Mouse (Mus musculus): ENCODE measurements around the gene Morn1.

Morn1 gene

DNA sequence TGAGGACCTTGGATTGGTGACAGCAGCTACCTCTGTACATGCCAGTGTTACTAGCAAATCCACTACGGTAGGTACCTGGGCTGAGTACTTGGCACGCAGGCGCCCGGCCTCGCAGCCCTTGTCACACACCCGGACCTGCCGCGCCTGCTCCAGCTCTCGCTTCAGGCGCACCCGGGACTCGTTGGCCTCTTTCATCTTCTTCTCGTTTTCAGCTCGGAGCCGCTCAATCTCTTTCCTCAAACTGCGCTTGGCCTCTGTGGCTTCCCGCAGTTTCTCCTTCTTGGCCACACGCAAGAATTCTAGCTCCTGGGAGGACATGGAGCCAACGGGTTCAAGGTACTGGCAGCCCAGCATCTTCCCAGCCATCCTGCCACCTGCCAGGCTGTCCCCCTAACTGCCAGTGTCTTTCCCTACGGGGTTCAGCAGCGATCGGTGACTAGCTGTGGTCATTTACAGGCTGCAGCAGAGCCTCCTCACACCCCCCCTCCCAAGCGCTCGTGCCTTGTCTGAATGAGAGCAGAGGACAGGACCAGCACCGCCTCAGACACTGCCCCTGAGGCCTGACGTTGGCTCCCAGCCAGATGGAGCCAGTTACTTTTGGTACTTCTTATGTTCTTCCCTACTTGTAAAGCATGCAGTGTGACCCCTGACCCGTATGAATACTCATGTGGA lies 71.6 kb downstream of the Morn1 start:
- DNase-seq (ENCODE audit: extremely low read depth, low read depth), result no peak

DNA sequence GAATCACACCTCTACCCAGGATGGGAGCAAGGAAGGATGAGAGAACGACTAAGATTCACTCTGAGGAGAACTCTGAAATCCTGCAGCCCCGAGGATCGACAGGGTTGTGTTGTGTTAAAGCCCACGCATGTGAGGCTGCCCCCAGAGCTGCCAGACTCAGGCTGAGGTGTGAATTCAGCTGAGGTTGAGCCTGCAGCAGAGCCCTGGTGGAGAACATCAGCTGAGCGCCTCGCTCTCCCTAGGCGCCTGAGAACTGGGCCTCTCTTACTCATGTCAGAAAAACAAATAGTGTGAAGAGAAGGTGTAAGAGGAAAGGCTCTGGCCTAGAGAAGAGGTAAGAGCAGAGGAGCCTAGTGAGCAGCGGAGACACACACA lies 72.2 kb downstream of the Morn1 start:
- DNase-seq (ENCODE audit: extremely low read depth, low read depth), result no peak

DNA sequence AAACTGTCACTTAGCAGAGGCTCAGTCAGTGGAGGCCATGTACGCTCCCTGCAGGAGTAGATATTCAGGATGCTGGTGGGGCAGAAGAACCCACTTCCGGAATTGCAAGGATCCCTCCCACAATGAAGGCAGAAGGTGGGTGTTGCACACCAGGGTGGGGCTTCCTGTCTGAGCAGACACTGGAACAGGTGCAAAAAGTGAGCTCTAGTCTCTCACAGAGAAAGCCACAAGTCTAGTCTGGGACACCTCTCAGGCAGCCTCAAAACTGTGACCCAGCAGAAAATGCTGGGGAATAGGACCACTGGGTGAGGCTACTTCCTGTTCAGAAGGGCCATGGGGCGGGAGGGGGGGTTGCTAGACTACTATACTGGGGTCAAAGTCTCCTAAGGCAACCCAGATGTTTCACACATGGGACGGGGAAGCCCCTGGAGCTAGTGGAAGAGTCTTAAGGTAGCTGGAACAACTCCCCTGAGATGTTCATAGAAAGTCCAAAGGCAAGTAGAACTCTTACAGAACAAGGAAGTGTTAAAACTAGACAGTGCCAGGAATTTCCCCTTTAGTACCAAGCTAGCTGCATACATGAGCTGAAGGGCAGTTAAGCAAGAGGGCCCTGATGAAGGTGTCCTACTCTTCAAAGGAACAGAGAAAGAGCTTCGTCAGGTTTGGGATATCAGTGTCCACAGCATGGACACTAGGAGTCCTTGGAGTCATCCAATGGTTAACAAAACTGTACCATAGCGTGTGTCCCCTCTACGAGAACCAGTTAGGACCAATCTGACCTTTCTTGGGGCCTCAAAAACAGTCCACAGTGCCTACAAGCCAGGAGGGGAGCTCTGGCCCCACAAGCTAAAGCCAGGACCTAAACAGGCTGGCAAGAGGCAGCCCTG lies 76.3 kb downstream of the Morn1 start:
- peak; percentile 60 for DNase-seq (ENCODE audit: extremely low read depth, low read depth)

DNA sequence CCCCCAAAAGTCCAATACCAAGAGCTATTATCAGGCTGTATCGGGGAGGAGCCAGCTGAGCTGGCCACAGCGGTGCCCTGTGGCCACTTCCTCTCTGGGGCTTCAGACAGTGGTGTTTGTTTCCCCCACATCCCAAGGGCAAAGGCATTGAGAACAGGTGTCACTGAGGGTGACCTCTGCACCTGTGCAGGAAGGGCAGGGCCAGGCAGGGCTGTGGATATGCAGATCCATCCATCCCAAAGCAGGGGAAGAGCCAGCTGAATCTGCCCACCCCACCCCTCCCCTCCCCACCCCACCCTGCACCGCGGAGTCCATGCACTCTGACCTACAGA lies 76.9 kb downstream of the Morn1 start:
- no peak for DNase-seq (ENCODE audit: extremely low read depth, low read depth)

DNA sequence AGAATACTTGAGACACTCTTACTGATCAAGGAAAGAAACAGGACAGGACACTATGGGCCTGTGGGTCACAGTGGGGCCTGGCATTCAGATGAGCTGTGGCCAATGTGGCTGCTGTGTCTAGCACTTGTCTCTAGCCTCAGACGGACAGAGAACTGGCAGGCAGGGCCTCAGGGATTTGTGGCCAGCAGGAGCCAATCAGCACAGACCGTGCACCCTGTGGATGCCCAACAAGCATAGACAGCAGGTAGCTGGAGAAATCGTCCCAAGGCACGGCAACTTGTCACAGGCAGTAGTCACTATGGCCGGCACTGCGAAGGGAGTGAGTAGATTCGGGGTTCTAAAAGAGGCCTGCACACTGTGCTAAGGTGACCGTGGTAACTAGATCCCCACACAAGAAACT lies 77.3 kb downstream of the Morn1 start:
- no peak for DNase-seq (ENCODE audit: extremely low read depth, low read depth)

DNA sequence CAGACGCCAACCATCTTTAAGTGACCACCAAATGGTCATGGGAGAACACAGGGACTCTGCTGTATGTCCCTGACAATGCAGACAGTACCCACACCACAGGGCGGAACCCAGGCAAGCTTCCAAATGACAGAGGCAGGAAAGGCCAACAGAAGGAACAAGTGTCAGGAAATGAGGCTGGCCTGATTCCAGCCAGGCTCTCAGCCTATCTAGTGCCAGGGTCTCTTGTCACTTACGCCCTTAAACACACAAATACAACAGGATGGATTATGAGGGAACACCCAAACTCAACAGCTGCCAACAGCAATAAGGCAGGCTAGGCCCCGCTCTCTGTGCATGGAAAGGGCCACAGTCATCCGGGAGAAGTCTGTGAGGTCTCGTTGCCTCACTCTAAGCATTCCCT lies 78.2 kb downstream of the Morn1 start:
- DNase-seq (ENCODE audit: extremely low read depth, low read depth), result peak; percentile 61

DNA sequence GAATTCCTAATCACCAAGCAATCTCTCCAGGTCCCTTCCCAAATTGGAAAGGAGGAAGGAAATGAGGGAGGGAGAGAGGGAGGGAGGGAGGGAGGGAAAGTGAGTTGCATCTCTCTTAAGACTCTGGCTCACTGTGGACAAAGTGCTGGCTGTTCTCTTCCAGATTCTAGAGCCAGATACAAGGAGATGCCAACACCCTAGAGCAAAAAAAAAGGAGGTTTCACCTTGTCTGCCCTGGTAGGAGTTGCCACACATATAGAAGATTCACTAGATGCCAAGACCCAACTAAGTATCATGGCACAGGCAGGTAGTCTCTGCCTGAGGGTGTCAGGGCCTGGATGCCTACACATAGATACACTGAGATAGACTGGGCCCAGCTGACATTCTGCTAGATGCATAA lies 79.5 kb downstream of the Morn1 start:
- DNase-seq (ENCODE audit: extremely low read depth, low read depth), result no peak

DNA sequence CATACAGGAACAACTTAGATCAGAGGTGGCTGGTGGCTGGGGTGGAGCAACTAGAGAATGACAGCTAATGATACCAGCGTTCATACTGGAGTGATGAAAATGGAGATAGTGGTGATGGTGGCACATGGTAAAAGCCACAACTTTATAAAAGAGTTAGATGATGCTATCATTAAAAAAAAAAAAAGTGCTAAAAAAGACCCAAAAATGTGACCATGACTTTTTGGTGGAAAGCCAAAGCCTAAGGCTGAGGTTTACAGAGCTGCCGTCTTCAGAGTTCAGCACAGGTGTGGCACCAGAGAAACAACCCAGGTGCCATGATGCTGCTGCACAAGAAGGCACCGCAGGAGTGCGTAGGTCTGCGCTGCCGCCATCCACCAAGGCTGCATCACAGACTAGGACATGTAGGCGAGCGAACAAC lies 82.5 kb downstream of the Morn1 start:
- DNase-seq (ENCODE audit: extremely low read depth, low read depth), result no peak

DNA sequence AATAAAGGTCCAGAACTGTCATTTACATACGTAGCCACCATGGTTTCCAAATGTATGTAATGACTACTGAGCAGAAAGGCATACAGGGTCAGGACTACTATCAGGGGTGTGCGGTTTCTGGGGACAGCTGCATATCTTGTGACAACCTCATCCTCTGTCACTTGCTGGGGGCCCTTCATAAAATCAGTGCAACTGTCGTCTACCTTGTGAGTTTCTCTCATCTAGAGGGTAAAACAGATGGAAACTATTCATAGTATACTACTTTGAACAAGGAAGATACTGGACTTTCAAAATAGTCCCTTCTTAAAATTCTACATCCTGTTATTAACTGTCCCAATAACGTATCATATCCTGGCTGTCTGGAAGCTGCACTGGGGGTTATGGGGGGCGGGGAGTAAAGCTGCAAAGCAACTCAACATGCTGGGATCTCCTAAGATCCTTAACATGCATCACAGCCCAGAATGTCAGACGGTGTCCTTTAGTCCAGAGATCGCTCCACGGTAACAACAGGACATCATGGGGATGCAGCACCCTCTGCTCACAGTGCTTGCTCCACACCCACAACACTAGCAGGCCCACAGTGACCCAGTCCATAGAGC lies 84.3 kb downstream of the Morn1 start:
- no peak for DNase-seq (ENCODE audit: extremely low read depth, low read depth)

DNA sequence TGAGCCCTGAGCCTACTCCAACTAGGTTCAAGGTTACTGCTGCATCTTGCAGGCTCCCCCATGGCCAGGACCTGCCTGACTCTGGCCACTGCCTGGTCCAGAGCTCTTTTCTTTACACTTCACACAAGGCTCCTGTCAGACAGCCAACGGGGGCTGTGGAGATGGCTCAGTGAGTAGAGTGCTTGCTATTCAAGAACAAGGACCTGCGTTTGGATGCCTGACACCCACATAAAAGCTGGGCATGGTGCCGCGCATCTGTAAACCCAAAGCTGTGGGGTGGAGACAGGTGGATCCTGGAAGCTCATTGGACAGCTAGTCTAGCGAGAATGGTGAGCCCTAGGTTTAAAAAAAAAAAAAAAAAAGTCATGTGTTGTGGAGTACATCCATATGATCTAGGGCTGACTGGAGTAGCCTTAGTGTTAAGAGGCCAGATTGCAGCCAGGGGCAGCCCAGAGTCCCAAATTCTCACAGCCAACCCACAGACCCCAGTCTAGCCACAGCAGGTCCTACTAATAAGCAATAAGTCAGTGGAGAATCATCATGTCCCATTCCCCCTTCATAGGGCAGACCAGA lies 85.7 kb downstream of the Morn1 start:
- no peak for DNase-seq (ENCODE audit: extremely low read depth, low read depth)

DNA sequence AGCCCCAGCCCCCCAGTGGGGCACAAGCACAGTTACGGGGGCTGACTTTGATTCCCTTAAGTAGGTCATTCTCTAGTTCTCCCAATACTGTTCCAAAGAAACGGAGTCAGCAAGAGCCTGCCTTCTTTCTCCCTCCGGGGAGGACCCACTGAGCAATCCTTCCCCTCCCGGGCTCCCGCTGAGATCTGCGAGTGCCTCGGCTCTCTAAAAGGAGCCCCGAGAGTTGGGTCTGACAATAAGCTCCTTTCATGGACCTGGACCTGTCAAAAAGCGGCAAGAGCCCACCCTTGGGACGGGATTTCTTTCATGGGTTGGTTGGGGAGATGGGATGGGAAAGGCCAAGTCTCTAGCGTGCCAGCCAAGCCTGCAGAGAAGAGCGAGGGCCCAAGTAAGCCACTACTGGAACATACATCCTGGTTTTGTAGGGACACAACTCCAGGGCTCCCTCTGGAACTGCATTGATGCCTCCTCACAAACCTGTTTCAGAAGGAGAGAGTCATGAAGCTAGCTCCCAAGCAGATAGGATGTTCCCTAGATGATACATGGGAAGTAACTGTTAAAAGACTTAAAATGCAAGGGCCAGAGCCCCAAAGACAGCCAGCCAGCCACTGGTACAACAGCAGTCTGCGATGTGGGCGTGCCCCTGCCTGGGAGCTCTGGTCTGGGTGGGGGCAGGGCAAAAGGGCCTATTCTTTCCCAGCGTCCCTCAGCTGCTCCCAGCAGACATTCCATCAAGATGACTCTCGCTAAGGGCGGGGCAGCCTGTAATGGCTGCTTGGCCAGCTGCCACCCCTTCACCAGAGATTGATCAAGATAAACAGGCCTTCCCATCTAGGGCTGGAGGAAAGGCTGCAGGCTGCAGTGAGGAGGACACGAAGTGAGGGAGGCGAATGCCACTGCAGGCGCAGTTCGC lies 86.8 kb downstream of the Morn1 start:
- no peak for DNase-seq (ENCODE audit: extremely low read depth, low read depth)

DNA sequence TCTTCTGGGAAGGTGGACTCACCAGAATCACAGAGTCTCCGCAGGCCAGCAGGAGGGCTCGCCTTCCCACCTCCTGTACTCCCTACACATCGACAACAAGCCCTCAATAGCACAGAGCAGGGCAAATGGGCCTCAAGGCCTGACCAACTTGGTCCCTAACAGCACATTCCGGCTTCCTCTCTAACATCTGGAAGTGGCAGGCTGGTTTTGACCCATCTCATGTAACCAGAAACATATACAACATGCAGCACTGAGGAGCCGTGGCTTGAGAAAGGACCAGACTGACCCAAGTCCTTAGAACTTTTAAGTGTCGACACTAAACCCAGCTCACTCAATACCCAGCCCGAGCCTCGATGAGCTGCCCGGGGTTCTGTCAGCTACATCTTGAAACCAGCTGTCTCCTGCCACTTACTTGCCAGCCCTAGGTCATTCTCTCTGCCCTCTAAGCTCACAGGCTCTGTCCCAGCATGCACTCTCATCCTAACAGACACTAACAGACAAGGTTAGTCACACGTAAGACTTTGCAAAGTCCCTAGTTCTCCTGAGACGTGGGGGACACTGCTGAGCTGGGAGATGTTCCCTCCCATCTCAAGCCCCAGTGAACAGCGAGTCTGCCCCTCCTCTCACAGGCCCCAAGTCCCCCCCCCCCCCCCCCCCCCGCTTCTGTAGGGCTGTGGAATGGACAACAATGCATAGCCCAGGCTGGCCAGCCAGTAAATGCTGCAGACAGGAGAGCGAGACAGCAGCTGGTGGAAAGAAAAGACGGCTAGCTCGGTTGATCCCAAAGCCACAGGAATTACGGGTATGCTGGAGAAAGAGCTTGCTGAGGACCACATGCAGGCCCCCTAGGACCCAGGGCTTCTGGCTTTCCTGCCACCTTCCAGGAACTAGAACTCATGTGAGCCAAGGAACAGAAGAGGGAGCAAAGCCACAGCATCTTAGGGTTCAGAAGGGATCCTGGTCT lies 87.7 kb downstream of the Morn1 start:
- DNase-seq (ENCODE audit: extremely low read depth, low read depth), result no peak

DNA sequence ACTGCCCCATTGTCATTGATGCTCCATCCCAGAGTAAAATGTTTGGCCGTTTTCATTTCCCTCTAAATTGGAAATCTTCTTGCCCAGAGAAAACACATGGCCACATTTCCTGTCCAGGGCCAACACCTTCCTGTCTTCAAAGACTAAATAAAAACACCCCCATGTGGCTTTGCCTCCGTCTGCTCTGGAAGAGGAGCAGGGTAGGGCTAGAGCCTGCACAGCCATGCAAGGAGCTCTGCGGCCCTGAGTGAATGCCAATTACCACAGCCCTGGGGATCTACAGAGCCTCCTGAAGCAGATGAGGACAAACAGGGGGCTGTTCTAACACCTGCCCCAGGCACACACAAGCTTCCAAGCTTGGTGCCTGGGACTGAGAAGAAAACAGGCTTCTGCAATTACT lies 89.8 kb downstream of the Morn1 start:
- no peak for DNase-seq (ENCODE audit: extremely low read depth, low read depth)

DNA sequence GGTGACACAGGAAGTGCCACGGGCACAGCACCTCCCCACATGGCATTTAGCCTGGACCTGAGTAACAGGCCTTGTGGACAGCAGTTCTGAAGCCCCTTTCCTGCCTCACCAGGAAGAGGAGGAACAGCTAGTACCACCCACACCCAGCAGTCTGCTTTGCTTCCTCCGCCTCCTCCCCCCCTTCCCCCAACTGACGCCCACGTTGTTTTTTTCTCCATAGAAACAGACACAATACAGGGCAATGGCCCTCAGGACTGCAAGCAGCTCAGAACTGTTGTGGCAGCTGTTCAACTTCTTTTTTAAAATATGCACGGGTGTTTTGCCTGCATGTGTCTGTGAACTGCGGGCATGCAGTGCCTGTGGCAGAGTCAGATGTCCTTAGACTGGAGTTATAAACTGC lies 91.9 kb downstream of the Morn1 start:
- DNase-seq (ENCODE audit: extremely low read depth, low read depth), result no peak

DNA sequence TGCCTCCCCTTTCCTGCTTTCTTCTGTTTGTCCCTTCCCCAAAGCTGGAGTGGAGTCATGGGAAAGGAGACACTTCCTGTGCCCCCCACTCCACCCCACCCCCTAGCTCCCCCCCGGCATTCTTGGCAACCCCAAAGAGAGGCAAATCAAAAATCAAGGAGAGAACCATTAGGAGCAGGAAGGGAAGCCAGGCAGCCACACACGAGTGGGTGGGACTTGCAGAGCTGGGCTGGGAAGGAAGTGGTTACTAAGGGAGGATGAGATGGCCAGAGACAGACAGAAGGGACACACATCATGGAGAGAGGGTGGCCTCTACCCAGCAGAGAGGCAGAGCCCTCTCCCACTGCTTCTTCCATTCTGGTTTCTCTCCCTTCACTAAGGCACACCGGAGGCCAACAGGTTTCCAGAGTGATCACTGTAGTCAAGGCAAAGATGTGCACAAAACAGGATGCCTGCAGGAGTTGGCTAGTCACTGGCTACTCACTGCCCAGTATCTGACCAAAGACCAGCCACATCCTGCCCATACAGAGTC lies 92.7 kb downstream of the Morn1 start:
- no peak for DNase-seq (ENCODE audit: extremely low read depth, low read depth)

DNA sequence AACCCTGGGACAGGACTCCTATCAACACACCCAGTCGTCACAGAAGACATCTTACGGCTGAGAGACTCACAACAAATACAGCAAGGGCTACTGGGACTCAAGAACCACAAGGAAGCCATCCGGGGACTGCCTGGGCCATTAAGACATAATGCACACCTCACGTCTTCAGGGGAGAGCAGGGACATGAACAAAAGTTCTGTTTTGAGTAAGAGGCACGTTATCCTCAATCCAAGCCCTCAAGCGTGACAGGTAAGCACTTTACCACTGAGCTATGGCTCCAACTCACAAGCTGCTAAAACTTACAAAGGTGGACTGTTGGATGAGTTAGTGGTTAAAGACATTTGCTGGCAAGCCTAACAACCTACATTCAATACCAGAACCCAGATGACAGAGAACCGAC lies 96.8 kb downstream of the Morn1 start:
- DNase-seq (ENCODE audit: extremely low read depth, low read depth), result no peak

DNA sequence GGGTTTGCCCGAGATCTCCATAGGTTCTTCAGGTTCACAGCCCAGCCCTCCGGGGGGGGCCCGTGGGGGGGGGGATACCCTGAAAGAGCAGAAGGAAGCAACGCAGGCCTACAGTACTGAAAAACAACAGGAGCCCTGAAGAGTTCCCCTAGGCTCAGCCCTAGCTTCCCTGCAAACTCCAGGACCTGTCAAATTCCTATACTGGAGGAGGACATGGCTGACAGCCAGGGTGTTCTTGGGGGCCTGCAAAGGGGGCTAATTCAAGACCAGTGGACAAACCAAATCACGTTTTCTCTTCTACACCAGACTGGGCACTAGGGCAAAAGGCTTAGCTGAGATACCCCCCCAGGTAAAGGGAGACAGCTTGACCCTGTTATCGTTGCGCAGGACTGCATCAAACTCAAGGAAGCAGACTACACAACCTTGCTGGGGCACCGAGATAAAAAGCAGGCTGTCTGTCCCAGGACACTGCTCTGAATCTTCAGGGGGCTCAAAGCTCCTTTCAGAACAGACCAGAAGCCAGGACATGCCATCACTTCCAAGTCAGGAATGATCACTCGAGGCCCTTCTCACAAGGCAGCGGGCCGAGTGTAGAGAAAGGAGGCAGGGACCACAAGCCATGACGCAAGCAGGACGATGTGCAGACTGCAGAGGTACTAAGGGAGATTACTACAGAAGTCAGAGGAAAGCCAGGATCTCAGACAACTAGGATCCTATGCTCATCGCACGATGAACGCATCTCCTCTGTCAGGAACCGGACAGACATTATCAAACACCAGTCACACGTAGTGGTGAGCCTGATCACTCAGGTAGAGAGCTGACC lies 98.1 kb downstream of the Morn1 start:
- DNase-seq (ENCODE audit: extremely low read depth, low read depth), result no peak

DNA sequence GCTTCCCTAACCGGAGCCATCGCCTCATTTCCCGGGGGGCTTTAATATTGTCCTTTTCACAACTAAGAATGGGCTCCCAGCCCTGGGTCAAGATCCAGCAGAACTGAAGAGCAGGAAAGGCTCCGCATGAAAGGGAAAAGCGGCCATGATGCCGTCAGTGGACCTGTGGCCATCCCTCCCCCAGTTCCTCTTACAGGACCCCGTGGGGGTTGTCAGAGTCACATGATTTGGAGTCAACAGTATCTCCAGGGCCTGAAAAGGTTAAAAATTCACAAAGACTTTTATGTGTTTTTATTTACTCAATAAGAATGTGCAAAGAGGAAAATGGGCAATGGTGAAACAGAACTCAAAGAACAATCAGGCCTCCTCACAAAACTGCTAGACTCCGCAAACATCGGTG lies 99.5 kb downstream of the Morn1 start:
- no peak for DNase-seq (ENCODE audit: extremely low read depth, low read depth)

DNA sequence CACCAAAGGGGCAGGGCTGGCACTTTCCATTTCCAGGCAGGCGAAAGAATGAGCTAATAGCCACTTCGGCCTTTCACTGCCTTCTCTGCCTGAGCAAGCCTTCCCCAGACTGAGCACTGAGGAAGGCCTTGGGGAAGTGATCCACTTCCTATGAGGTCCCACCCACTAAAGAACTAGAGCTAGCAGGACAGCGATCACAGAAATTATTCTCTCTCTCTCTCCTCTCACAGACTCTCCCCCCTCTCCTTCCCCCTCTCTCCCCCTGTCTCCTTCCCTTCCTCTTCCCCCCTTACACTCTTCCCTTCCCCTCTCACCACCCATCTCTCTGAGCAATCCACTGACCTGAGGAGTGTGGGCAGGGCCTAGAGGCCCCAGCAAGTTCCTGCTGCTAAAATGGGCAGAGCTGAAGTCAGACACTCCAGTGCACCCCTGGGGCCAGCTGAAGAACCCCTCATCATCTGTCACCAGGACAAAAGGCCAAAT lies 100.9 kb downstream of the Morn1 start:
- DNase-seq (ENCODE audit: extremely low read depth, low read depth), result no peak
